Mouse (Mus musculus): ENCODE results near the gene Ccdc105.

GRCm38 (mm10) chr10:78801449-78801848, 48.6 kb upstream of the Ccdc105 start:
- peak; percentile 21; the same call in 1 of the 2 replicates for TF ChIP-seq CTCF (conservative IDR thresholded peaks at IDR 0.05; ENCODE audit: low read length)
- TF ChIP-seq POU5F1 (IDR thresholded peaks at IDR 0.05; ENCODE audit: borderline replicate concordance, low read length): no peak
- TF ChIP-seq NANOG (IDR thresholded peaks at IDR 0.05; ENCODE audit: borderline replicate concordance, low read length): no peak

Data from E14TG2a.4 (cell line).